Mouse (Mus musculus) fat pad, adult 2 months (tissue): ENCODE results near the gene Foxg1.

ENCODE experiments used
- DNase-seq: peaks from one replicate; pipeline ENCODE4 v3.0.0-alpha.2; 2011; ENCODE audit warnings: low read depth, low spot score; ENCODE audit errors: extremely low read depth

The Foxg1 gene

GRCm38 (mm10) chr12:49382565-49383520 lies at the start of gene Foxg1:
Gene Foxg1 (plus strand): TSS chr12:49382660.
- DNase-seq: no peak

- no peak for DNase-seq
Observed at GRCm38 (mm10) chr12:49349697-49350096, 32.8 kb upstream of the Foxg1 start.

DNA sequence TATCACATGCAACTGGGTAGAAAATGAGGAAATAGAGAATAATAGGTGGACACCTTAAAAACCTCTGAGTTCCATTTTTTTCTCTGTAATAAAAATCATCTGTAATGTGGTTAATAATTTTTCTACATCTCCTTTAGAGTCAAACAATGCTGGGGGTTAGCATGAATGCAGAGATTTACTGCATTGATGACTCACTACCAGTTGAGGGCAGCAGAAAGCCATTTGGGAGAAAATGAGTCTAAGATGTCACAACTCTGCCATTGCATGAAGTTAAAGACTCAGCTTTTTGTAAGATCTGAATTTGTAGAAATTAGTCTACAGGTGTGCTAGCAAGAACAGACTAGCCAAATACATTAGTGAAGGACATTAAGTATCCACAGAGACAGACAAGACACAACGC lies 13.5 kb upstream of the Foxg1 start:
- DNase-seq: no peak

- DNase-seq: no peak
Observed at GRCm38 (mm10) chr12:49372170-49372569, 10.3 kb upstream of the Foxg1 start.

- DNase-seq: no peak
Observed at GRCm38 (mm10) chr12:49373176-49373575, 9.3 kb upstream of the Foxg1 start.

- DNase-seq: no peak
Observed at GRCm38 (mm10) chr12:49373821-49374605, 8.4 kb upstream of the Foxg1 start.

DNA sequence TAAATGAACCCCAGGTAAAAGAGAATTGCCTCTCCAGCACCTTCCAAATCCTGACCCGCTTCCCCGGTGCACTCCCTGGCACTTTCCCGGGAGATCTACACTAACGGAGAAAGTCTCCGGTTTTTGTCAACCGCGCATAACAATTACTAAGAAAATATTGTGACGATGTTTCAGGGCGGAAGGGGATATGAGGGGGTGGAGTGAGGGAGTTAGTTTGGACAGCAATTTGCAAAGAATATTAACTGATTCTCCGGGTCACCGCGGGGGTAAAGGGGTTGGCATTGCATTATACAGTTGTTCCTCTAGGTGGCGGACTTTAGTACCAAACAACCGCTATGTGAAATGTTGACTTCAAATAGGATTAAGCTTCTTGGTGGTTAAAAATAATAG lies 7.9 kb upstream of the Foxg1 start:
- no peak for DNase-seq

DNA sequence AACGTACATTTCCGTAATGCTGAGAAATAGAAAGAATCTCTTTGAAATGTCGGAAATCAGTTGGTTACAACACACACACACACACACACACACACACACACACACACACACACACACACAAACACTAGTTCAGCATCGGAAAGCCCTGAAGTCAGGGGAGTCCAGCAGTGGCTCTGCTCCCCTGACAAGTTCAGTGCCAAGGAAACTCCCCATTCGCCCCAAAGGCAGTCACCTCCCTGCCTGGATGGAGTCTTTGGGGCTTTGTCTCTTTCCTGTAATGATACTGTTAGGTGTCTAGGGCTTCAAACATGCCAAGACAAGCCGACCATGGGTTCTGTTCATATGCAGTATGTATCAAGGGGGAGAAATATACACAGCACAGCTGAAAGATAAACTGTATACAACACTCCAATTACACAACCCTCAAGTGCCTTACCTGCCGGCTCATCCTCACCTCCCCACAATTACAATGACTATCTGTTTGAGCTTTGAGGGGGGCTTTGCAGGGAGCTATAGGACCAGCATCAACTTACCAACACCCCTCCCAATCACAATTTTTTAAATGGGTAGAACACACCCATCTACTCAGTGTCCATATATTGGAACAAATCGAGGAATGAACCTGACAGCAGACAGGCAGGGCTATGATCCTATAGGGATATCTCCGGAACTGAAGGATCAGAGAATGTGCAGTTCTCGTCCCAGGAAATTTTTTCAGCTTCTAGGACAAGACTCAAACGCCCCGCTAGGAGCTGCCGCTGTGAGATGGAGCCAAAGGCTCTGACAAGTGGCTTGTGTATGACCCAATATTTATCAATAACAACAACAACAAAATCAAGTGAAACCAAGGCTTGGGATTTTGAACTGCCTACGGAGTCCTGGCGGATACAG lies 6.8 kb upstream of the Foxg1 start:
- no peak for DNase-seq

DNA sequence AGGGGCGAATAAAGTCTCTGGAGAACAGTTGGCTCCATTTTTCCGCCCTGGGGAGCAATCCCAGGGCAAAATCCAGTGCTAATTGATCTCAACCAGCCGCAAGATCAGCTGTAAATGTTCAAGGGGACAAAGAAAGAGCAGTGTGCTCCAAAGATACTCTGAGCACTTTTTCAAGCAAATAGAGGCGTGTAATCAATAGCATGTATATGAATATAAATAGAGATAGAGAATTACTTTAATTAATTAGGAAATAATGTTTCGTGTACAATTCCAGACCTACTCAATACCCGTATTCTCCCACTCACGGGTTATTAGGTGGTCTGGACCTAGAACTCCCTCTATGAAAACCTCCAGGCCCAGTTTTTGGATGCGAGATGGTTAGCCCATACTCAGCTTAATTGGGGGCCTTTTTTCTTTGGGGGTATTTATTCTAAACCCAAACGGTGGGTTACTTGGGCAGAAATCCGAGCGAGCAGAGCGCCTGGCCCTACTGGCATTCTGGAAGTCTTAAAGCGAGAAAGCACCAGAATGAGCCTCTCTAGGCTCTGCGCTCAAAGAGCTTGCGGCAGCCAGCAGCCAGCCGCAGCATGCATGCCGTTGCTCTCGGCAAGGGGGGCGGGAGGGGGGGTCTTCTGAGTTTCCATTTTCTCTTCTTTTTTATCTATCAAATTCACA lies 6.0 kb upstream of the Foxg1 start:
- no peak for DNase-seq

GRCm38 (mm10) chr12:49377281-49377970 lies 5.0 kb upstream of the Foxg1 start:
- no peak for DNase-seq

- DNase-seq: no peak
Observed at GRCm38 (mm10) chr12:49378920-49379319, 3.5 kb upstream of the Foxg1 start.

DNA sequence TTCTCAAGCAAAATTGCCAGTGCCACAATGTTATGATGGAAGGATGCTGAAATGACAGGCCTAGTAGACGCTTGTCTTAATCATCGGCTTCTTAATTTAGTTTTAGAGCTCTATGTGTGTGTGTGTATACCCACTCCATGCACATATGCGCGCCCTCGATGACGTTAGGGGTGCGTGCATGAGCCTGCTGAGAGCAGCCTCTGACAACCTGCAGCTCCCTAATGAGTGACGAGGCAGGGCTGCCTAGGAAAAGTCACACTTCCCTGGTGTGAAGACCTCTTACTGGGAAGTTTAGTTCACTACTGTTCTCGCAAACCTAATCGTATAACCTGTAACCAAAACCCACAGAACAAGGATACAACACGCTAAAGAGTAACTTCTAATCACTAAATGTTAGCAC lies 3.0 kb upstream of the Foxg1 start:
- DNase-seq: no peak

DNA sequence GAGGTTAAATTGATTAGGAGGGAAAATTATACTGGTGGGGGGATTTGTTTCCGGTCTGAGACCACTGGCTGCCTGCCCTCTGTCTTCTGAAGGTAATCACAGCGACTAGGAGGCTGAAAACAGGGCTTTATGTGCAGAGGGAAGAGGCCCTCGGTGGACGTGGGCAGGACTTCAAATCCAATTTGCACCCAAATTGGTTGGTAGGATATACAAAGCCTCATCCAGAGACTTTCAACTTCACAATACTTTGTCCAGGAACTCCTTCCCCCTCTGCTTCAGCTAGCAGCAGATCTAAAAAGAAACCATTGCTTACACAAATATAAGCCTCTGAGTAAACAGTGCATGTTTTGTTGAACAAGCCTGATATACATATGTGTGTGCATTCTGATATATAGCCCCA lies 2.0 kb upstream of the Foxg1 start:
- DNase-seq: no peak

DNA sequence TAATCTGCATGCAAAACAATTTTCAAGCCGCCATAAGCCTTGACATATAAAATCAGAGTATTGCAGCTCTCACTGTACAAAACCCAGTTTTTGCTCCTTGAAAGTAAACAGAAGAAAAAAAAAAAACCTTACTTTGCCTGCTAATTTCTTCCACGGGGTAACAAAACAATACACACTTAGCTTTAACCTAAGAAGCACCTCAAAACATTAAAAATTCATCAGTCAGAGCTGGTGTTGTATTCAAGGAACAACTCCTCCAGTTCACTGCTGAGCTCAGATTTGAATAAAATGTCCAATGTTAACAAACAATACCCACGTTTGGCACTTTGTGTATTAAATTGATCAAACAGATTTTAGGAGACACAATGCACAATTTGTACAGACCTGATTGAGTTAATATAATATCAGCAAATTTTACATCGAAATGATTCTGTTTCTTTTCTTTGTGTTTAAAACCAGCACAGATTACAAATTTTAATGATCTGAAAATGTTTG lies 1.4 kb upstream of the Foxg1 start:
- no peak for DNase-seq

GRCm38 (mm10) chr12:49381721-49382365 lies 617 bp upstream of the Foxg1 start:
- DNase-seq: no peak

DNA sequence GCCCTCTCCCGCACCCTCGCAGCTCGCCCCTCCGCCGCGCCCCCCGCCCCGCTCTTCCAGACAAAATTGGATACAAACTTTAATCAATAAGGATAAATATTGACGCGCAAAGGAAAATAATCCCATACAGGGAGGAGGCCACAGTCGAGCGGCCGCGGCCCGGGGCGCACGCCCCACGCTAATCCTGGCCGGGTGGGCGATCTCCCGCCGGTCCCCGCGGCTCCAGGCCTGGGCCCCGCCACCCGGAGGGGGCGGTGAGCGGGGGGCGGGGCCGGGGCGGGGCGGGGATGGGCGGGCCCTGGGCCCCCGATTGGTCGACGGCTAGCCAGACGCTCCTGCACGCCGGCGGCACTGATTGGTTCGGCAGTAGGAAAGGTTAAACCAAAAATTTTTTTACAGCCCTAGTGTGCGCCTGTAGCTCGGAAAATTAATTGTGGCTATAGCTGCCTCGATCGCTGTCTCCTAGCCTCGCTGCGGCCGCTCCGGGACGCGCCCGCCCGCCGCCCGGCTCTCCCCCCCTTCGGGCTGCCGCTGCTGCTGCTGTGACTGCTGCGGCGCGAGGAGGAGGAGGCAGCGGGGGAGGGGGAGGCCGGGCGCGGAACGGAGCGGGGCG lies 1.2 kb downstream of the Foxg1 start:
- DNase-seq: no peak

DNA sequence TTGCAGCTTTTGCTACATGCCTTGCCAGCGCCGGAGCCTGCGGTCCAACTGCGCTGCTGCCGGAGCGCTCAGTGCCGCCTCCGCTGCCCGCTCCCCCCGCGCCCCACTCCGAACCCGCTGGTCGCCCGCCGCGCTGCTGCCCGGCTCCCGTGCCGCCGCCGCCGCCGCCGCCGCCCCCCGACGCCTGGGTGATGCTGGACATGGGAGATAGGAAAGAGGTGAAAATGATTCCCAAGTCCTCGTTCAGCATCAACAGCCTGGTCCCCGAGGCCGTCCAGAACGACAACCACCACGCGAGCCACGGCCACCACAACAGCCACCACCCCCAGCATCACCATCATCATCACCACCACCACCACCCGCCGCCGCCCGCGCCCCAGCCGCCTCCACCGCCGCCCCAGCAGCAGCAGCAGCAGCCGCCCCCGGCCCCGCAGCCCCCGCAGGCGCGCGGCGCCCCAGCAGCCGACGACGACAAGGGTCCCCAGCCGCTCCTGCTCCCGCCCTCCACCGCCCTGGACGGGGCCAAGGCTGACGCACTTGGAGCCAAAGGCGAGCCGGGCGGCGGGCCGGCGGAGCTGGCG lies 1.9 kb downstream of the Foxg1 start:
- no peak for DNase-seq

- DNase-seq: no peak
Observed at GRCm38 (mm10) chr12:49384876-49385630, 2.6 kb downstream of the Foxg1 start, which contains the start of gene Gm43517. Gene Gm43517 (plus strand): TSS chr12:49385174.
